Mouse (Mus musculus): ENCODE measurements around the gene Foxn1. TPM values are rescaled to one million over a fixed set of nuclear protein-coding genes. Genes with fewer than 3 reads are reported as not detected.

Foxn1 gene
- polyA plus RNA-seq, 1 experiment from 2014 or later = not detected

GRCm38 (mm10) chr11:78358330-78359007 lies 27.9 kb downstream of the Foxn1 start:
- 13% methylated on average over 22 of the region's 22 CpGs for WGBS
- H3K9me3 ChIP-seq (ENCODE audit: control insufficient read depth, low read length) = no peaks in the 10 kb centered on the region
- ATAC-seq (replicated peaks; ENCODE audit: low FRiP score) = no peak

GRCm38 (mm10) chr11:78355471-78356238 lies 30.7 kb downstream of the Foxn1 start:
- Histone ChIP-seq H3K9me3 (ENCODE audit: control insufficient read depth, low read length) (no peaks in the 10 kb centered on the region), H3K4me1 (replicated peaks; ENCODE audit: control insufficient read depth, insufficient read depth, low read length) (no peaks in the 10 kb centered on the region), H3K36me3 (ENCODE audit: control insufficient read depth, insufficient read depth, low read length) (no peaks in the 10 kb centered on the region), H3K9ac (ENCODE audit: low read length) (peak overlapping the region; percentile 27; the same call in 1 of the 2 replicates), H3K27ac (ENCODE audit: low read depth, low read length) (no peak overlapping the region), H3K4me2 (ENCODE audit: low read depth, low read length, severe bottlenecking) (no peak overlapping the region), H3K4me3 (ENCODE audit: low read depth, low read length) (no peak overlapping the region), H3K27me3 (ENCODE audit: control insufficient read depth, insufficient read depth, low read length) (no peaks in the 10 kb centered on the region)
- DNase-seq (ENCODE audit: low spot score) = peak; percentile 89
- ATAC-seq (replicated peaks; ENCODE audit: low FRiP score) = no peak
- WGBS = 32% methylated on average over 4 of the region's 4 CpGs

More at GRCm38 (mm10) chr11:78358330-78359007, 27.9 kb downstream of the Foxn1 start:
- H3K4me3 ChIP-seq (ENCODE audit: low read depth, low read length) = no peak overlapping the region
- no peak overlapping the region for H3K4me2 ChIP-seq (ENCODE audit: low read depth, low read length, severe bottlenecking)
- no peaks in the 10 kb centered on the region for H3K36me3 ChIP-seq (ENCODE audit: control insufficient read depth, insufficient read depth, low read length)
- H3K27ac ChIP-seq (ENCODE audit: low read depth, low read length) = no peak overlapping the region
- no peak overlapping the region for H3K9ac ChIP-seq (ENCODE audit: low read length)
- no peaks in the 10 kb centered on the region for H3K27me3 ChIP-seq (ENCODE audit: control insufficient read depth, insufficient read depth, low read length)
- peak; percentile 78 for DNase-seq (ENCODE audit: low spot score)
- H3K4me1 ChIP-seq (replicated peaks; ENCODE audit: control insufficient read depth, insufficient read depth, low read length) = no peaks in the 10 kb centered on the region

GRCm38 (mm10) chr11:78354905-78355304 lies 31.5 kb downstream of the Foxn1 start:
- 91% methylated on average over 6 of the region's 6 CpGs for WGBS
- no peak for DNase-seq (ENCODE audit: low spot score)
- H3K36me3 ChIP-seq (ENCODE audit: control insufficient read depth, insufficient read depth, low read length) = no peaks in the 10 kb centered on the region
- H3K9ac ChIP-seq (ENCODE audit: low read length) = no peak overlapping the region
- ATAC-seq (replicated peaks; ENCODE audit: low FRiP score) = no peak
- H3K4me2 ChIP-seq (ENCODE audit: low read depth, low read length, severe bottlenecking) = no peak overlapping the region
- no peak overlapping the region for H3K27ac ChIP-seq (ENCODE audit: low read depth, low read length)
- H3K4me1 ChIP-seq (replicated peaks; ENCODE audit: control insufficient read depth, insufficient read depth, low read length) = no peaks in the 10 kb centered on the region
- H3K9me3 ChIP-seq (ENCODE audit: control insufficient read depth, low read length) = no peaks in the 10 kb centered on the region
- no peak overlapping the region for H3K4me3 ChIP-seq (ENCODE audit: low read depth, low read length)
- no peaks in the 10 kb centered on the region for H3K27me3 ChIP-seq (ENCODE audit: control insufficient read depth, insufficient read depth, low read length)

GRCm38 (mm10) chr11:78353081-78353480 lies 33.3 kb downstream of the Foxn1 start:
- H3K36me3 ChIP-seq (ENCODE audit: control insufficient read depth, insufficient read depth, low read length) = no peaks in the 10 kb centered on the region
- DNase-seq (ENCODE audit: low spot score) (no peak), ATAC-seq (replicated peaks; ENCODE audit: low FRiP score) (no peak)
- H3K4me3 ChIP-seq (ENCODE audit: low read depth, low read length) = no peak overlapping the region
- WGBS = 95% methylated on average over 1 of the region's 1 CpGs
- H3K4me2 ChIP-seq (ENCODE audit: low read depth, low read length, severe bottlenecking) = no peak overlapping the region
- H3K4me1 ChIP-seq (replicated peaks; ENCODE audit: control insufficient read depth, insufficient read depth, low read length) = no peaks in the 10 kb centered on the region
- no peaks in the 10 kb centered on the region for H3K27me3 ChIP-seq (ENCODE audit: control insufficient read depth, insufficient read depth, low read length)
- no peak overlapping the region for H3K27ac ChIP-seq (ENCODE audit: low read depth, low read length)
- H3K9ac ChIP-seq (ENCODE audit: low read length) = no peak overlapping the region
- H3K9me3 ChIP-seq (ENCODE audit: control insufficient read depth, low read length) = no peaks in the 10 kb centered on the region

GRCm38 (mm10) chr11:78349441-78350358 lies 36.7 kb downstream of the Foxn1 start:
- H3K4me1 ChIP-seq (replicated peaks; ENCODE audit: control insufficient read depth, insufficient read depth, low read length) = 0 out of 2 replicates have a peak, but pooled peaks cover 2% of the 10 kb centered on the region
- no peak overlapping the region for H3K4me2 ChIP-seq (ENCODE audit: low read depth, low read length, severe bottlenecking)
- no peak overlapping the region for H3K9ac ChIP-seq (ENCODE audit: low read length)
- no peaks in the 10 kb centered on the region for H3K27me3 ChIP-seq (ENCODE audit: control insufficient read depth, insufficient read depth, low read length)
- no peak overlapping the region for H3K4me3 ChIP-seq (ENCODE audit: low read depth, low read length)
- ATAC-seq (replicated peaks; ENCODE audit: low FRiP score) (no peak), DNase-seq (ENCODE audit: low spot score) (no peak)
- no peak overlapping the region for H3K27ac ChIP-seq (ENCODE audit: low read depth, low read length)
- no peaks in the 10 kb centered on the region for H3K9me3 ChIP-seq (ENCODE audit: control insufficient read depth, low read length)
- no peaks in the 10 kb centered on the region for H3K36me3 ChIP-seq (ENCODE audit: control insufficient read depth, insufficient read depth, low read length)
- WGBS = 93% methylated on average over 4 of the region's 4 CpGs

- Histone ChIP-seq H3K36me3 (ENCODE audit: control insufficient read depth, insufficient read depth, low read length) (no peaks in the 10 kb centered on the region), H3K9ac (ENCODE audit: low read length) (no peak overlapping the region), H3K9me3 (ENCODE audit: control insufficient read depth, low read length) (no peaks in the 10 kb centered on the region), H3K27me3 (ENCODE audit: control insufficient read depth, insufficient read depth, low read length) (no peaks in the 10 kb centered on the region), H3K4me3 (ENCODE audit: low read depth, low read length) (no peak overlapping the region), H3K27ac (ENCODE audit: low read depth, low read length) (no peak overlapping the region), H3K4me2 (ENCODE audit: low read depth, low read length, severe bottlenecking) (no peak overlapping the region), H3K4me1 (replicated peaks; ENCODE audit: control insufficient read depth, insufficient read depth, low read length) (0 out of 2 replicates have a peak, but pooled peaks cover 2% of the 10 kb centered on the region)
- ATAC-seq (replicated peaks; ENCODE audit: low FRiP score) = no peak
- DNase-seq (ENCODE audit: low spot score) = no peak
- 77% methylated on average over 7 of the region's 7 CpGs for WGBS
Observed at GRCm38 (mm10) chr11:78348474-78348873, 37.9 kb downstream of the Foxn1 start.

GRCm38 (mm10) chr11:78347908-78348307 lies 38.5 kb downstream of the Foxn1 start:
- peaks cover 2% of the 10 kb centered on the region; the same call in 1 of the 2 replicates for H3K4me1 ChIP-seq (replicated peaks; ENCODE audit: control insufficient read depth, insufficient read depth, low read length)
- ATAC-seq (replicated peaks; ENCODE audit: low FRiP score) = no peak
- no peaks in the 10 kb centered on the region for H3K27me3 ChIP-seq (ENCODE audit: control insufficient read depth, insufficient read depth, low read length)
- DNase-seq (ENCODE audit: low spot score) = no peak
- H3K36me3 ChIP-seq (ENCODE audit: control insufficient read depth, insufficient read depth, low read length) = no peaks in the 10 kb centered on the region
- no peak overlapping the region for H3K4me3 ChIP-seq (ENCODE audit: low read depth, low read length)
- H3K9me3 ChIP-seq (ENCODE audit: control insufficient read depth, low read length) = no peaks in the 10 kb centered on the region
- 87% methylated on average over 9 of the region's 9 CpGs for WGBS
- no peak overlapping the region for H3K9ac ChIP-seq (ENCODE audit: low read length)
- no peak overlapping the region for H3K27ac ChIP-seq (ENCODE audit: low read depth, low read length)
- no peak overlapping the region for H3K4me2 ChIP-seq (ENCODE audit: low read depth, low read length, severe bottlenecking)

GRCm38 (mm10) chr11:78347070-78347754 lies 39.1 kb downstream of the Foxn1 start:
- peaks cover 2% of the 10 kb centered on the region; the same call in 1 of the 2 replicates for H3K4me1 ChIP-seq (replicated peaks; ENCODE audit: control insufficient read depth, insufficient read depth, low read length)
- ATAC-seq (replicated peaks; ENCODE audit: low FRiP score) = no peak

More at GRCm38 (mm10) chr11:78347070-78347754, 39.1 kb downstream of the Foxn1 start:
- DNase-seq (ENCODE audit: low spot score) = peak; percentile 80
- no peaks in the 10 kb centered on the region for H3K36me3 ChIP-seq (ENCODE audit: control insufficient read depth, insufficient read depth, low read length)
- no peak overlapping the region for H3K27ac ChIP-seq (ENCODE audit: low read depth, low read length)
- H3K27me3 ChIP-seq (ENCODE audit: control insufficient read depth, insufficient read depth, low read length) = no peaks in the 10 kb centered on the region
- no peak overlapping the region for H3K4me3 ChIP-seq (ENCODE audit: low read depth, low read length)
- H3K4me2 ChIP-seq (ENCODE audit: low read depth, low read length, severe bottlenecking) = no peak overlapping the region
- H3K9ac ChIP-seq (ENCODE audit: low read length) = no peak overlapping the region
- 89% methylated on average over 10 of the region's 10 CpGs for WGBS
- no peaks in the 10 kb centered on the region for H3K9me3 ChIP-seq (ENCODE audit: control insufficient read depth, low read length)

Data from forebrain, embryonic 11.5 days (tissue).